8 mouse cellular contexts compared by ENCODE assay signal in the genomic region with DNA sequence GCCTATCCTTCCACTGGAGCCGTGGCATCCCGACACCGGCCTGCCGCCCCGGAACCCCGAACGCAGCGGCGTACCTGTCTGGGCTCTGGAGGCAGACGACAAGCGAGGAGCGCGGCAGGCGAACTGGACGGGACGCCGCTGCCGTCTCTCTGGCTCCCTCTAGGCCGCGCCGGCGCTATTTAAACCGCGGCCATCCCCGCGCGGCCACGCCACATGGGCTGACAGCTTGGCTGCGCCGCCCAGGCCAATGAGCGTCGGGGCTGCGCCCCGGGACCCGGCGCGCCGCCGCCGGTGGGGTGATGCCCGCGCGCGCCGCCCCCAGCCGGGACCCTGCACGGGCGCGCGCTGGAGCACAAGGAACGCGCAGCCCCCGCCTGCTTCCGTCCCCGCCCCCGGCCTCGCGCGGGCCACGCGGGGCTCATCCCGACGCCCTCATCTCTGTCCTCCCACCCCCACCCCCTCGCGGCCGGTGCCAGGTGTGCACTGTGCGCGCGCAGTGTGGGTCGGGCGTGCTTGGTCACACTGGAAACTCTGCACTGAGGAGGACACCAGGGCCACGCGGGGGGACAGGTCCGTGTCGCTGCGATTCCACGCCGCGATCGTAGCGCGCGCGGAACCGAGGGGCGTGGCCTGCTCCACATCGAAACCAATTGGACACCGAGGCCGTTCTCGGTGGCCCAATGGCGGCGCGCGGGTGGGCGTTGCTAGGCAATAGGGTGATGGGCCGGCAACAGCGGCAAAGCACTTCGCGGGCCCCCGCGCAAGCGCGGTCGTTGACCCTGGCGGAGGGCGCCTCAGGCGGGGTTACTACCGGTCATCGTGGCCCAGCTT. TPM values are rescaled to one million over a fixed set of nuclear protein-coding genes. Genes with fewer than 3 reads are reported as not detected.
DNase-seq lines count a peak whose midpoint lies in the region; ATAC-seq lines count a peak whose summit lies in the region.

TSS of gene Fasn (minus strand) at position 592 of the 831 bp plus-strand sequence.

- H3K36me3 ChIP-seq in heart, embryonic 13.5 days: peaks cover 33% of the 10 kb centered on the region
- peaks cover 40% of the 10 kb centered on the region for H3K36me3 ChIP-seq in liver, embryonic 12.5 days
- peaks cover 22% of the 10 kb centered on the region; the same call in 1 of the 2 replicates for H3K36me3 ChIP-seq in stomach, embryonic 15.5 days

- WGBS in heart, embryonic 13.5 days: under 1% methylated on average over 99 of the region's 109 CpGs
- WGBS in liver, embryonic 12.5 days (ENCODE audit: insufficient replicate concordance): under 1% methylated on average over 103 of the region's 109 CpGs
- under 1% methylated on average over 103 of the region's 109 CpGs for WGBS in stomach, embryonic 15.5 days

- H3K27ac ChIP-seq in heart, embryonic 13.5 days (replicated peaks): peak within 1 kb of the TSS; percentile 94
- peak within 1 kb of the TSS; percentile 90 for H3K27ac ChIP-seq in liver, embryonic 12.5 days
- peak within 1 kb of the TSS; percentile 95 for H3K27ac ChIP-seq in stomach, embryonic 15.5 days

- peak within 1 kb of the TSS; percentile 98 for H3K4me2 ChIP-seq in heart, embryonic 13.5 days
- peak within 1 kb of the TSS; percentile 95 for H3K4me2 ChIP-seq in liver, embryonic 12.5 days
- peak within 1 kb of the TSS; percentile 80 for H3K4me2 ChIP-seq in stomach, embryonic 15.5 days

- H3K9ac ChIP-seq in heart, embryonic 13.5 days: peak within 1 kb of the TSS; percentile 94
- H3K9ac ChIP-seq in liver, embryonic 12.5 days: peak within 1 kb of the TSS; percentile 88
- peak within 1 kb of the TSS; percentile 91 for H3K9ac ChIP-seq in stomach, embryonic 15.5 days

- H3K9me3 ChIP-seq in heart, embryonic 13.5 days: no peaks in the 10 kb centered on the region
- no peaks in the 10 kb centered on the region for H3K9me3 ChIP-seq in liver, embryonic 12.5 days (replicated peaks)
- H3K9me3 ChIP-seq in stomach, embryonic 15.5 days: no peaks in the 10 kb centered on the region

- H3K4me3 ChIP-seq in heart, embryonic 13.5 days: peak within 1 kb of the TSS; percentile 74
- H3K4me3 ChIP-seq in liver, embryonic 12.5 days: peak within 1 kb of the TSS; percentile 77
- H3K4me3 ChIP-seq in stomach, embryonic 15.5 days (replicated peaks): peak within 1 kb of the TSS; percentile 84

- peaks cover 44% of the 10 kb centered on the region for H3K4me1 ChIP-seq in heart, embryonic 13.5 days
- H3K4me1 ChIP-seq in liver, embryonic 12.5 days: peaks cover 50% of the 10 kb centered on the region
- H3K4me1 ChIP-seq in stomach, embryonic 15.5 days: peaks cover 29% of the 10 kb centered on the region

- H3K27me3 ChIP-seq in heart, embryonic 13.5 days (replicated peaks): no peaks in the 10 kb centered on the region
- H3K27me3 ChIP-seq in liver, embryonic 12.5 days (replicated peaks): 0 out of 2 replicates have a peak, but pooled peaks cover 4% of the 10 kb centered on the region
- no peaks in the 10 kb centered on the region for H3K27me3 ChIP-seq in stomach, embryonic 15.5 days (replicated peaks)

- DNase-seq in CD4-positive helper T cell, adult 2 months (ENCODE audit: low read depth, low spot score): peak; percentile 97
- DNase-seq in brain, embryonic 18.5 days (ENCODE audit: low read depth, low spot score): peak; percentile 95
- DNase-seq in kidney, postnatal 10 days: peak; percentile 98
- peak; percentile 96 for DNase-seq in natural killer cell, adult 2 months (ENCODE audit: low spot score in 2 of 2)

- peak; percentile 71 for ATAC-seq in erythroid progenitor cell, adult 5-6 weeks (replicated peaks; ENCODE audit: low FRiP score, poor library complexity, severe bottlenecking)
- peak; percentile 80 for ATAC-seq in heart, embryonic 13.5 days (ENCODE audit: extremely low read depth, insufficient number of reproducible peaks, low FRiP score, low TSS enrichment)
- peak; percentile 83 for ATAC-seq in liver, embryonic 12.5 days
- peak; percentile 90 for ATAC-seq in stomach, embryonic 15.5 days (ENCODE audit: insufficient read depth, low FRiP score, low read depth)

RNA-seq across cellular contexts. Expression of gene Fasn, which starts in this region (rescaled TPM):
- 3.2 and 16.3 TPM in 2 replicates for total RNA-seq in erythroid progenitor cell, adult 5-6 weeks (2015; ENCODE audit: low replicate concordance)
- 0.83 and 2.8 TPM in 2 replicates for total RNA-seq in erythroid progenitor cell, adult 5-6 weeks (2017; ENCODE audit: low replicate concordance)
- polyA plus RNA-seq in heart, embryonic 13.5 days (2015; fragmentation: Nextera tagmentation; extraction: Ambion mirVana): 23.2 and 26.4 TPM in 2 replicates
- 35.9 and 40.3 TPM in 2 replicates for polyA plus RNA-seq in liver, embryonic 12.5 days (2016; fragmentation: Nextera tagmentation; extraction: Ambion mirVana)
- polyA plus RNA-seq in stomach, embryonic 15.5 days (2015; fragmentation: Nextera tagmentation; extraction: Ambion mirVana): 45.9 and 46.3 TPM in 2 replicates

Comparison
In these comparisons a context has a peak if more than half of its experiments do, and no peak if none do; other contexts are left out.
1. Peak in every context shown above with its lines: DNase-seq, ATAC-seq, H3K4me3 ChIP-seq and H3K27ac ChIP-seq.